Mouse (Mus musculus): ENCODE results near the gene Tle3.

GRCm38 (mm10) chr9:61455861-61456261, 83.7 kb downstream of the Tle3 start:
- TF ChIP-seq CTCF (IDR thresholded peaks at IDR 0.05; ENCODE audit: low read depth) (no peak), EP300 (optimal IDR thresholded peaks at IDR 0.05) (no peak)
